Mouse (Mus musculus): ENCODE measurements around the gene Olfr1006.
"Not testable (repeated sequence)": the region's sequence is repeated elsewhere in the genome, so short reads cannot be mapped to it uniquely, and the experiment has no call there.

GRCm38 (mm10) chr2:85664355-85664754, 14.2 kb downstream of the Olfr1006 start, which contains the start of gene Olfr154:
- not testable (repeated sequence) for TF ChIP-seq CTCF, POLR2A (IDR thresholded peaks at IDR 0.05; ENCODE audit: insufficient read depth, low read depth, low read length)
